Mouse (Mus musculus) spleen, adult 2 months (tissue): ENCODE results near the gene Cggbp1.

Source experiments
- CTCF ChIP-seq: fragments of 200-500 bp; IDR thresholded peaks from 2 replicates; pipeline ENCODE4 v1.5.1; 2011; ENCODE audit warnings: mild to moderate bottlenecking, inconsistent platforms; ENCODE audit not compliant: insufficient read depth, insufficient read length, insufficient replicate concordance; ENCODE audit errors: extremely low read depth
- POLR2A ChIP-seq: fragments of 200-500 bp; IDR thresholded peaks from 2 replicates; pipeline ENCODE4 v1.6.1; 2011; ENCODE audit warnings: low read depth, low read length, inconsistent platforms

- TF ChIP-seq CTCF: no peak
- no peak for TF ChIP-seq POLR2A
Observed at GRCm38 (mm10) chr16:64817094-64817765, 34.6 kb upstream of the Cggbp1 start.
